Mouse (Mus musculus) lung, adult 2 months (tissue): ENCODE data around the gene March7.

Source experiments
- CTCF ChIP-seq: fragments of 200-500 bp; IDR thresholded peaks from 2 replicates; pipeline ENCODE4 v1.5.1; 2011; ENCODE audit warnings: mild to moderate bottlenecking, low read length, control low read depth; ENCODE audit not compliant: insufficient read depth
- POLR2A ChIP-seq: fragments of 200-500 bp; IDR thresholded peaks from 2 replicates; pipeline ENCODE4 v1.6.1; 2011; ENCODE audit warnings: low read depth, mild to moderate bottlenecking, control low read depth, low read length, borderline replicate concordance; ENCODE audit errors: extremely low read depth

- TF ChIP-seq POLR2A (no peak), CTCF (no peak)
Observed at GRCm38 (mm10) chr2:60176087-60176486, 33.6 kb upstream of the March7 start.
